Comparison of ENCODE assay signal across 9 mouse cellular contexts in genomic region chr5:111263370-111263769, GRCm38 (mm10).
DNase-seq lines count a peak whose midpoint lies in the region; ATAC-seq and TF ChIP-seq lines count a peak whose summit lies in the region.
"Had no signal": no experiment of that assay in that cellular context is flagged by ENCODE, and none has a peak within 500 bp of the region (broad histone marks: within the 10 kb centered on the region; RNA-seq: fewer than 3 reads in every experiment).

No protein-coding gene starts in this region.

- no peaks in the 10 kb centered on the region for H3K27me3 ChIP-seq in intestine, embryonic 14.5 days (replicated peaks; ENCODE audit: control insufficient read depth, insufficient read depth, low read length)
- no peaks in the 10 kb centered on the region for H3K27me3 ChIP-seq in intestine, postnatal 0 days (replicated peaks; ENCODE audit: control insufficient read depth, insufficient read depth, low read length)
- no peaks in the 10 kb centered on the region for H3K27me3 ChIP-seq in embryonic facial prominence, embryonic 10.5 days (replicated peaks; ENCODE audit: low read depth, poor library complexity, severe bottlenecking)
- no peaks in the 10 kb centered on the region for H3K27me3 ChIP-seq in heart, postnatal 0 days (ENCODE audit: control insufficient read depth, insufficient read depth, low read length)
- peaks cover 2% of the 10 kb centered on the region; the same call in 1 of the 2 replicates for H3K27me3 ChIP-seq in midbrain, embryonic 12.5 days

- H3K4me3 ChIP-seq in intestine, embryonic 14.5 days (ENCODE audit: low read depth, low read length), result no peak overlapping the region
- H3K4me3 ChIP-seq in intestine, postnatal 0 days (ENCODE audit: low read depth, low read length), result no peak overlapping the region
- peak overlapping the region; percentile 27; the same call in 1 of the 2 replicates for H3K4me3 ChIP-seq in embryonic facial prominence, embryonic 10.5 days
- no peak overlapping the region for H3K4me3 ChIP-seq in heart, postnatal 0 days (ENCODE audit: low read depth, low read length)
- no peak overlapping the region for H3K4me3 ChIP-seq in midbrain, embryonic 12.5 days

- ATAC-seq in intestine, embryonic 14.5 days (replicated peaks; ENCODE audit: low FRiP score, low TSS enrichment, low read depth), result 0 out of 2 replicates have a peak, but pooled peaks have one; percentile 29
- ATAC-seq in intestine, postnatal 0 days, result no peak
- peak; percentile 34; the same call in 1 of the 2 replicates for ATAC-seq in heart, postnatal 0 days (ENCODE audit: insufficient read depth, low read depth)
- ATAC-seq in midbrain, embryonic 12.5 days (ENCODE audit: low FRiP score, low read depth), result no peak
- no peak for ATAC-seq in inflammation-experienced regulatory T-cells, adult 6 months

- 0 out of 2 replicates have a peak overlapping the region, but pooled peaks have one; percentile 75 for H3K27ac ChIP-seq in intestine, embryonic 14.5 days (ENCODE audit: low read depth)
- H3K27ac ChIP-seq in intestine, postnatal 0 days (ENCODE audit: low read depth, low read length), result no peak overlapping the region; the same call in 1 of the 2 replicates
- H3K27ac ChIP-seq in embryonic facial prominence, embryonic 10.5 days (replicated peaks), result peak overlapping the region; percentile 62
- H3K27ac ChIP-seq in heart, postnatal 0 days (ENCODE audit: low read depth), result peak overlapping the region; percentile 66
- peak overlapping the region; percentile 76 for H3K27ac ChIP-seq in midbrain, embryonic 12.5 days (replicated peaks)

- DNase-seq in intestine, embryonic 14.5 days (ENCODE audit: low spot score), result no peak
- DNase-seq in embryonic facial prominence, embryonic 10.5 days (ENCODE audit: low spot score), result no peak
- DNase-seq in heart, postnatal 0 days (ENCODE audit: low spot score), result peak; percentile 36
- DNase-seq in cerebellum, adult 11 months, result no peak
- DNase-seq in cerebellum, adult 11-12 months, result no peak
- DNase-seq: B cell, adult 2 months had no signal

- H3K4me1 ChIP-seq in intestine, embryonic 14.5 days (replicated peaks; ENCODE audit: control insufficient read depth, insufficient read depth, low read length), result peaks cover 23% of the 10 kb centered on the region
- no peaks in the 10 kb centered on the region for H3K4me1 ChIP-seq in intestine, postnatal 0 days (replicated peaks; ENCODE audit: control insufficient read depth, insufficient read depth, low read length)
- H3K4me1 ChIP-seq in embryonic facial prominence, embryonic 10.5 days, result peaks cover 31% of the 10 kb centered on the region
- H3K4me1 ChIP-seq in heart, postnatal 0 days (ENCODE audit: control insufficient read depth, insufficient read depth), result peaks cover 9% of the 10 kb centered on the region; the same call in 1 of the 2 replicates
- peaks cover 27% of the 10 kb centered on the region for H3K4me1 ChIP-seq in midbrain, embryonic 12.5 days

- peaks cover 5% of the 10 kb centered on the region; the same call in 1 of the 2 replicates for H3K9me3 ChIP-seq in intestine, embryonic 14.5 days (ENCODE audit: control insufficient read depth, low read length)
- H3K9me3 ChIP-seq in intestine, postnatal 0 days (ENCODE audit: control insufficient read depth), result no peaks in the 10 kb centered on the region
- H3K9me3 ChIP-seq in embryonic facial prominence, embryonic 10.5 days, result peaks cover 10% of the 10 kb centered on the region
- no peaks in the 10 kb centered on the region for H3K9me3 ChIP-seq in heart, postnatal 0 days (replicated peaks; ENCODE audit: control insufficient read depth, low read length)
- H3K9me3 ChIP-seq in midbrain, embryonic 12.5 days, result peaks cover 7% of the 10 kb centered on the region

- H3K9ac ChIP-seq in intestine, embryonic 14.5 days (ENCODE audit: low read length), result peak overlapping the region; percentile 22; the same call in 1 of the 2 replicates
- no peak overlapping the region for H3K9ac ChIP-seq in intestine, postnatal 0 days (ENCODE audit: low read depth, low read length)
- no peak overlapping the region for H3K9ac ChIP-seq in heart, postnatal 0 days (replicated peaks; ENCODE audit: low read depth, low read length)
- H3K9ac ChIP-seq in midbrain, embryonic 12.5 days (replicated peaks), result no peak overlapping the region; the same call in 1 of the 2 replicates

- TF ChIP-seq EP300 in heart, postnatal 0 days (IDR thresholded peaks at IDR 0.05; ENCODE audit: low read depth), result no peak

- H3K36me3 ChIP-seq in intestine, embryonic 14.5 days (ENCODE audit: control insufficient read depth, insufficient read depth, low read length), result peaks cover 9% of the 10 kb centered on the region; the same call in 1 of the 2 replicates
- H3K36me3 ChIP-seq in intestine, postnatal 0 days (ENCODE audit: control insufficient read depth, insufficient read depth), result no peaks in the 10 kb centered on the region; the same call in 1 of the 2 replicates
- peaks cover 34% of the 10 kb centered on the region for H3K36me3 ChIP-seq in embryonic facial prominence, embryonic 10.5 days (replicated peaks)
- H3K36me3 ChIP-seq in heart, postnatal 0 days (replicated peaks; ENCODE audit: control insufficient read depth, insufficient read depth, low read length), result no peaks in the 10 kb centered on the region
- peaks cover 24% of the 10 kb centered on the region for H3K36me3 ChIP-seq in midbrain, embryonic 12.5 days

- WGBS in intestine, embryonic 14.5 days, result 31% methylated on average over 5 of the region's 5 CpGs
- 45% methylated on average over 5 of the region's 5 CpGs for WGBS in intestine, postnatal 0 days
- 36% methylated on average over 5 of the region's 5 CpGs for WGBS in embryonic facial prominence, embryonic 10.5 days
- WGBS in heart, postnatal 0 days, result 6% methylated on average over 5 of the region's 5 CpGs
- 28% methylated on average over 5 of the region's 5 CpGs for WGBS in midbrain, embryonic 12.5 days

- TF ChIP-seq CTCF in intestine, postnatal 0 days (IDR thresholded peaks at IDR 0.05; ENCODE audit: low read depth), result no peak
- TF ChIP-seq CTCF in heart, postnatal 0 days (IDR thresholded peaks at IDR 0.05; ENCODE audit: low read depth), result no peak

- no peak overlapping the region for H3K4me2 ChIP-seq in intestine, embryonic 14.5 days (ENCODE audit: low read length)
- no peak overlapping the region for H3K4me2 ChIP-seq in intestine, postnatal 0 days (replicated peaks; ENCODE audit: low read depth)
- no peak overlapping the region for H3K4me2 ChIP-seq in heart, postnatal 0 days (ENCODE audit: low read depth, low read length)
- H3K4me2 ChIP-seq in midbrain, embryonic 12.5 days (replicated peaks), result no peak overlapping the region

Comparison
In these comparisons a context has a peak if more than half of its experiments do, and no peak if none do; other contexts are left out.
1. ATAC-seq: peak in intestine, embryonic 14.5 days (single experiment) and heart, postnatal 0 days (single experiment); none in intestine, postnatal 0 days (single experiment), midbrain, embryonic 12.5 days (single experiment) and inflammation-experienced regulatory T-cells, adult 6 months (single experiment).